Mouse (Mus musculus) liver, postnatal 0 days (tissue): ENCODE data around the gene Slc25a12. TPM values are rescaled to one million over a fixed set of nuclear protein-coding genes. Genes with fewer than 3 reads are reported as not detected.

Experiments used
- ATAC-seq: fragments of 200-750 bp; cut with Nextera tagmentation; 2 replicates; pipeline ENCODE4 v1.8.0; 2017; ENCODE audit warnings: mild to moderate bottlenecking, moderate library complexity
- DNase-seq: peaks from one replicate; pipeline ENCODE4 v3.0.0-alpha.2; 2016
- H3K27ac ChIP-seq: fragments of 300-500 bp; sonication (generic); 2 replicates; pipeline ENCODE4 v1.5.1; 2014; ENCODE audit warnings: antibody characterized with exemption, moderate library complexity, mild to moderate bottlenecking, low read depth
- H3K27me3 ChIP-seq: fragments of 300-500 bp; sonication (generic); 2 replicates; pipeline ENCODE4 v1.6.1; 2014; ENCODE audit warnings: low read length, control low read depth, mixed read lengths; ENCODE audit not compliant: insufficient read depth
- H3K36me3 ChIP-seq: fragments of 300-500 bp; sonication (generic); replicated peaks from 2 replicates; pipeline ENCODE4 v1.6.1; 2014; ENCODE audit warnings: mild to moderate bottlenecking, control low read depth, low read length, moderate library complexity, mixed read lengths; ENCODE audit not compliant: insufficient read depth
- H3K4me1 ChIP-seq: fragments of 300-500 bp; sonication (generic); 2 replicates; pipeline ENCODE4 v1.6.1; 2014; ENCODE audit warnings: antibody characterized with exemption, mild to moderate bottlenecking, control low read depth; ENCODE audit not compliant: insufficient read depth
- H3K4me2 ChIP-seq: fragments of 300-500 bp; sonication (generic); 2 replicates; pipeline ENCODE4 v1.6.1; 2014; ENCODE audit warnings: low read depth, mild to moderate bottlenecking, low read length, moderate library complexity, mixed read lengths
- H3K4me3 ChIP-seq: fragments of 300-500 bp; sonication (generic); 2 replicates; pipeline ENCODE4 v1.5.1; 2014; ENCODE audit warnings: low read depth, low read length
- H3K9ac ChIP-seq: fragments of 300-500 bp; sonication (generic); replicated peaks from 2 replicates; pipeline ENCODE4 v1.6.1; 2014; ENCODE audit warnings: mild to moderate bottlenecking, moderate library complexity
- H3K9me3 ChIP-seq: fragments of 300-500 bp; sonication (generic); 2 replicates; pipeline ENCODE4 v1.6.1; 2016; ENCODE audit warnings: mild to moderate bottlenecking, control low read depth, low read length, mixed read lengths
- CTCF ChIP-seq: sonication (generic); IDR thresholded peaks from 2 replicates; pipeline ENCODE4 v1.5.1; 2016; ENCODE audit warnings: antibody characterized with exemption, low read depth
- EP300 ChIP-seq: IDR thresholded peaks from 2 replicates; pipeline ENCODE4 v1.6.1; 2016; ENCODE audit warnings: antibody characterized with exemption, low read depth, mild to moderate bottlenecking
- WGBS: fragments of 180-500 bp; shearing (Covaris S2); extraction: QIAGEN DNeasy Blood & Tissue Kit; methylation state at CpG from one replicate; pipeline ENCODE4 v1.1.7; 2014; ENCODE audit not compliant: insufficient replicate concordance; 5-methylcytosine and 5-hydroxymethylcytosine counted together
- polyA plus RNA-seq: library from polyadenylated mRNA; unstranded; fragments of >200 nt; fragmentation: Nextera tagmentation; extraction: Ambion mirVana; gene quantifications from 2 replicates; pipeline ENCODE4 v1.2.1, GENCODE M21; 2015

The Slc25a12 gene
- polyA plus RNA-seq, 1 experiment from 2014 or later: 21.0 TPM

- no peak overlapping the region for H3K9ac ChIP-seq
- H3K4me3 ChIP-seq: no peak overlapping the region
- H3K27ac ChIP-seq: no peak overlapping the region
- H3K4me1 ChIP-seq: no peaks in the 10 kb centered on the region
- no peak for ATAC-seq
- no peaks in the 10 kb centered on the region for H3K27me3 ChIP-seq
- no peak overlapping the region for H3K4me2 ChIP-seq
- H3K36me3 ChIP-seq: peaks cover 34% of the 10 kb centered on the region
- TF ChIP-seq EP300 (no peak), CTCF (no peak)
- no peak for DNase-seq
- 86% methylated on average over 3 of the region's 3 CpGs for WGBS
- H3K9me3 ChIP-seq: no peaks in the 10 kb centered on the region
Measured at GRCm38 (mm10) chr2:71316116-71316789, 51.3 kb downstream of the Slc25a12 start.

- Histone ChIP-seq H3K4me1 (no peaks in the 10 kb centered on the region), H3K27ac (no peak overlapping the region), H3K9me3 (no peaks in the 10 kb centered on the region), H3K36me3 (peaks cover 33% of the 10 kb centered on the region), H3K4me3 (no peak overlapping the region), H3K27me3 (no peaks in the 10 kb centered on the region), H3K4me2 (no peak overlapping the region), H3K9ac (no peak overlapping the region)
- DNase-seq (no peak), ATAC-seq (no peak)
- TF ChIP-seq EP300: no peak
- TF ChIP-seq CTCF: no peak
- WGBS: 84% methylated on average over 14 of the region's 14 CpGs
Measured at GRCm38 (mm10) chr2:71315022-71315421, 52.5 kb downstream of the Slc25a12 start.

GRCm38 (mm10) chr2:71314080-71314479 lies 53.5 kb downstream of the Slc25a12 start:
- no peaks in the 10 kb centered on the region for H3K27me3 ChIP-seq
- no peaks in the 10 kb centered on the region for H3K4me1 ChIP-seq
- no peak for DNase-seq
- H3K9ac ChIP-seq: no peak overlapping the region
- TF ChIP-seq CTCF: no peak
- no peak for TF ChIP-seq EP300
- H3K4me3 ChIP-seq: no peak overlapping the region
- ATAC-seq: no peak
- H3K9me3 ChIP-seq: no peaks in the 10 kb centered on the region
- 90% methylated on average over 6 of the region's 6 CpGs for WGBS
- no peak overlapping the region for H3K27ac ChIP-seq
- H3K4me2 ChIP-seq: no peak overlapping the region
- H3K36me3 ChIP-seq: peaks cover 37% of the 10 kb centered on the region

- DNase-seq (no peak), ATAC-seq (no peak)
- H3K27ac ChIP-seq: no peak overlapping the region
- no peak overlapping the region for H3K4me2 ChIP-seq
- no peaks in the 10 kb centered on the region for H3K4me1 ChIP-seq
- H3K9me3 ChIP-seq: no peaks in the 10 kb centered on the region
- TF ChIP-seq EP300 (no peak), CTCF (no peak)
- H3K9ac ChIP-seq: no peak overlapping the region
- WGBS: 72% methylated on average over 10 of the region's 10 CpGs
- peaks cover 43% of the 10 kb centered on the region for H3K36me3 ChIP-seq
- H3K27me3 ChIP-seq: no peaks in the 10 kb centered on the region
- no peak overlapping the region for H3K4me3 ChIP-seq
Measured at GRCm38 (mm10) chr2:71312067-71312466, 55.5 kb downstream of the Slc25a12 start.

GRCm38 (mm10) chr2:71309726-71310125 lies 57.8 kb downstream of the Slc25a12 start:
- DNase-seq (no peak), ATAC-seq (no peak)
- H3K27me3 ChIP-seq: no peaks in the 10 kb centered on the region
- H3K9me3 ChIP-seq: no peaks in the 10 kb centered on the region
- no peaks in the 10 kb centered on the region for H3K4me1 ChIP-seq
- H3K4me2 ChIP-seq: no peak overlapping the region
- TF ChIP-seq EP300 (no peak), CTCF (no peak)
- H3K36me3 ChIP-seq: peaks cover 36% of the 10 kb centered on the region
- 83% methylated on average over 2 of the region's 2 CpGs for WGBS
- no peak overlapping the region for H3K9ac ChIP-seq
- no peak overlapping the region for H3K4me3 ChIP-seq
- H3K27ac ChIP-seq: no peak overlapping the region

GRCm38 (mm10) chr2:71306357-71306756 lies 61.2 kb downstream of the Slc25a12 start:
- H3K4me2 ChIP-seq: no peak overlapping the region
- no peak for ATAC-seq

GRCm38 (mm10) chr2:71304821-71305220 lies 62.7 kb downstream of the Slc25a12 start:
- Histone ChIP-seq H3K4me3 (no peak overlapping the region), H3K36me3 (peaks cover 13% of the 10 kb centered on the region), H3K27me3 (no peaks in the 10 kb centered on the region), H3K9ac (no peak overlapping the region), H3K27ac (no peak overlapping the region), H3K4me1 (no peaks in the 10 kb centered on the region), H3K9me3 (no peaks in the 10 kb centered on the region), H3K4me2 (no peak overlapping the region)
- DNase-seq: no peak
- ATAC-seq: no peak
- no peak for TF ChIP-seq CTCF
- no peak for TF ChIP-seq EP300
- 68% methylated on average over 3 of the region's 3 CpGs for WGBS

More at GRCm38 (mm10) chr2:71306357-71306756, 61.2 kb downstream of the Slc25a12 start:
- H3K27ac ChIP-seq: no peak overlapping the region
- no peak overlapping the region for H3K9ac ChIP-seq
- DNase-seq: no peak
- H3K4me1 ChIP-seq: no peaks in the 10 kb centered on the region
- H3K9me3 ChIP-seq: no peaks in the 10 kb centered on the region
- TF ChIP-seq CTCF (no peak), EP300 (no peak)
- H3K36me3 ChIP-seq: peaks cover 17% of the 10 kb centered on the region
- no peak overlapping the region for H3K4me3 ChIP-seq
- no peaks in the 10 kb centered on the region for H3K27me3 ChIP-seq
